Mouse (Mus musculus) layer of hippocampus, postnatal 25 days (tissue): ENCODE data around the gene Adgrv1. TPM values are rescaled to one million over a fixed set of nuclear protein-coding genes. Genes with fewer than 3 reads are reported as not detected.
"Not testable (repeated sequence)": the region's sequence is repeated elsewhere in the genome, so short reads cannot be mapped to it uniquely, and the experiment has no call there.

Experiments
- DNase-seq, 2 experiments: peaks; one replicate each; pipeline ENCODE4 v3.0.0; 2022; ENCODE audit warnings: mixed read lengths in 2 of 2, low spot score in 1 of 2; ENCODE audit errors: extremely low spot score in 1 of 2
- total RNA-seq, 2 experiments: library from RNA; stranded (reverse); gene quantifications; 2 replicates each; pipeline ENCODE4 v1.2.3; 2021

The Adgrv1 gene
- 1 to 10 TPM; 2.5 to 3.2 TPM for total RNA-seq

DNA sequence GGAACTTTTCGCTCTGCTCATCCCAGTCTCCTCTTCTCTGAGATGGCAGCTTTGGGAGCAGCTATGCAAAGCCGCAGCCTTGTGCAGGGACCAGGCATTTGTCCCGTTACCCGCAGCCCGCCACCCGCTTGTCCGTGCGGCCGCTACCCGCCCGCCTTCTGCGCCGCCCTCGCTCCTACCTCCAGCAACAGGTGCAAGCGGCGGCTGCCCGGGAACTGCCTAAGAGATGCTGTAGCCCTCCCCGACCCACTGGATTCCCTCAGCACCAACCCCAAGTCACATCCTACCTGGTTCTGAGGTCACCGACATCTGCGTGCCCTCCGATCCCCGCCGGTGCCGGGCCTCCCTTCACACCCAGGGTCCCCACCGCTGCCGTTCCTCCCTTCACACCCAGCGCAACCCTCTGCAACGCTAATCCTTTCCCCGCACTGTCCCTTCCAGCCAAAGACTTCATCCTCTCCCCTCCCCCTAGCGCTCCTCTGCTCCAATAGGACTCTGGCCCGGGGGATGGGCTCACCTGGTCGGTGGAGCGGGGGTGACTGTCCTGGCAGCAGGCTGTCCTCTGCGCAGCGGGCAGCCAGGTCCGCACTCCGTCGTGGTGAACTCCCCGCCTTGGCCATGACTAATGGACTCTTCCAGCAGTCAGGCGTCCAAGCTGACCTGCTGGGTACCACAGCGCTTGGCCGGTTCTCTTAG lies at the start of gene Adgrv1:
Gene Adgrv1 (minus strand): TSS at position 435 of the 696 bp plus-strand sequence.
- DNase-seq, result peak in 1 of 2 experiments; percentile 29

DNA sequence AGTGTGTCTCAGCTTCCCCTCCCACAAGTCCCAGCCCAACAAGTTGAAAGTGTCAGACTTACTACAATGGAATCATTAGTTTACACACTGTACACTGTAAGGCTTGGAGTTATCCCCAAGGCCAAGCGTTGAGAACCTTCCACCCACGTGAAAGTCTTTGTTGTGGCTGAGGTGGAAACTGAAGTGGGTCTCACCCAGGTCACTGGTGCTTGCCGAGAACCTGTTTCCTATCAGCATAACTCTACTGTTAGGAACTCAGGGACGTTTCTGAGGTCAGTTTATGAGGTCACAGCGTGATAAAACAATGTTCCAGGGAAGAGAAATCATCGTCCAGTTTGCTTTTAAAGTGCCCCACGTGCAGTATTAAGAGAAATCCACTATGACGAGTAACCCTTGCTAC lies 42.4 kb upstream of the Adgrv1 start:
- DNase-seq, result no peak

DNA sequence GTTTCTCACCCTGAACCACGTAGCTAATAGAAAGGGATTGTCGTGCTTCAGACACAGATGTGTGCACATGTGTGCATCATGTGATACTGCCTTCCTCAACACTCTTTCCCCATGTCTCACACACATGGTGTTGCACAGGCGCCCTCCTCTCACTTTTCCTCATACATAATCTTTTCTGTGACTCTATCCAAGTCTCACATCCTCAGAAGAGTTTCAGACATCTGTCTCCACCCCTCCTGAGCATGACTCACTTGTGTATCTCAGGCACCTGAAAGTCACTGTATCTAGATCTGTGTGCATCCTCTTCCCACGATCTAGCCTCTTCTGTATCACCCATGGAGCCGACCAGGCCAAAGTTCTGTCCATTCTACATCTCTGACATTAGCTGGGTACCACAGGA lies 34.8 kb upstream of the Adgrv1 start:
- no peak for DNase-seq

GRCm38 (mm10) chr13:81664331-81664698 lies 31.4 kb upstream of the Adgrv1 start:
- DNase-seq, result no peak

DNA sequence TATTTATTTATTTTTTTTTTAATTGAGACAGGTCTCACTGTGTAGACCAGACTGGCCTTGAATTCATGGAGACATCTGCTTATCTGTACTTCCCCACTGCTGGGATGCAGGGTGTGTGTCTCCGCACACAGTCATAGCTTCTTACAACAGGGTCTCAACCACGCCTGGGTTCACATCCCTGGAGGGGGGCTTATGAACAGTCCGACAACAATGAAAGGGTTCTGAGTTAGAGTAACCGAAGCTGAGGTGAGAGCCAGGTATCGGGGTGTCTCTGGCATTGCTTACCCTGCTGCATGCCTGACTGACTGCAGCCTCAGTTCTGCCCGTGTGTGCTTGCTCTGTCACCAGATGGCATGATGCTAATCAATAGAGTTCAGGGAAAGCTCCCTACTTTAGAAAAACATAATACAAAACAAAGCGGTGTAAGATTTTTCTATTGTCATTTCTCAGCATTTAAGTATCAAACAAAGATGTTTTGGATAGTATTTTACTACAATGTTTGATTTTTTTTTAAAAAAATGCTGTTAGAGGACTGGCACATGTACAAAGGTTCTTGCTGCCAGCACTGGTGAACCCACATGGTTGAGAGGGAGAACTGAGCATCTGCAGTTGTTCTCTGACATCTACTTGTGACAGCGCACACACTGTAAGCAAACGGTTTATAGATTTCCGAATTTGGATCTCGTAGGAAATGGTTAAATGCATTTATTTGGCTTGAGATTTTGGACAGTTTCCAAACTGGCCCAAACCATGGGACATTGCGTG lies 30.8 kb upstream of the Adgrv1 start:
- no peak for DNase-seq

DNA sequence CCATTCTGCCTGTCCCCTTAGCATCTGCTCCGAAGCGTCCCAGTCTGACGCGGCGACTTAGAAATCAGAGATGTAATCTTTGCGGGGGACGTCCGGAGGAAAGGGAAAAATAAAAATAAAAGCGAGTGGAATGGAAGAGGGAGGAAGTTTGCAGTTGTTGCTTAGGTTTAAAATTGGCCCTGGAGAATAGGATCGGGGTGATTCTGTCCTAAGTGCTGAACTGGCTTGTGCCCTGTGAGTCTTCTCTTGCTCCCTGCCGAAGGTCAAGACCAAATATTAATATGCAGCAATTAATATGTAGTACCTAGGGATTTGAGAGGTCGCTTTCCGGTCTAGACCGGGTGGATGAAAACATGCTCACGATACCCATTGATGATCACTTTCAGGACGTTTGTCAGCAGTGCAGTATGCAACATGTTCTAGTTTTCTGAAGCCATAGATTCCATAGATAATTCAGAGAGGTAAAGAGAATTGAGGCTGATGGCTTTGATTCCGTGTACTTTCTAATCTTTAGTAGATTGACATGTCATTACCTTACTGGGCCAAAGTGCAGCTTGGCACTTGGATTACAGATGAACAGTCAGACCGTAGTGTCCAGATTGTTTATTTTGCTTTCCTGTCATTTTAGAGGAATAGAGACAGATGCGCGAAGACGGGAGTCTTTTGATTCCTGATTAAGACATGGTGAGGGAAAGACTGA lies 25.2 kb upstream of the Adgrv1 start:
- no peak for DNase-seq

DNA sequence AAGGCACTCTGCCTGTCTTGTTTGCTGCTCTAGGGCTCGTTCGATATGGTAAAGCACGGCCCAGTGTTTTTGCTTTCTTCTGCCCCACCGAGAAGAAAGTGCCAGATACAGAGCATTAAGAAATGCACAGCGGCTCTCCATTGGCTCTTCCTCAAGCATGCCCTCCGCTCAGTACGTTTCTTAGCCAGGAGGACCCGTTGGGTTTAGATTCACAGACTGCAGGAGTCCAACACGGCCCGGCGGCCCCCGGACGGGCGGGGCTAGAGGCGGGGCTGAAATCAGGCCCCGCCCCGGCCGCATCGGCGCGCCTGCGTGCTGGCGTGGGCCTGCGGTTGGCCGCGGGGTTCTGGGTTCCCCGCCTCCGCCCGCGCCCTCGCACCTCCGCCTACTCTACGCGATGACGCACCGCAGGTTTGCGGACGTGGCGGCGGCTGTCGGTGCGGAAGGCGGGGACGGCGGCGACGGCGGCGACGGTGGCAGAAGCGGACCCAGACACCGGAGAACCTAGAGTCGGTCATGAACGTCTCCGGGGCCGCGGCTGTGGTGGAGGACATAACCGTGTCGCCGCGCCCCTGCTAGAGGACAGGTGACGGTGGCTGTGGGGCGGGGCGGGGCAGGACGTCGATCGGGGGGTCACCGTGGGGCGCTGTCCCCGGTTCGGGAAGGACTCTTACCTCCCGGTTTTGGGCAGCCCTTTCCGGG lies 24.5 kb upstream of the Adgrv1 start, which contains the start of gene Lysmd3:
Gene Lysmd3 (plus strand): TSS at position 313 of the 702 bp plus-strand sequence.
- peak; percentile 85 to 88 for DNase-seq

DNA sequence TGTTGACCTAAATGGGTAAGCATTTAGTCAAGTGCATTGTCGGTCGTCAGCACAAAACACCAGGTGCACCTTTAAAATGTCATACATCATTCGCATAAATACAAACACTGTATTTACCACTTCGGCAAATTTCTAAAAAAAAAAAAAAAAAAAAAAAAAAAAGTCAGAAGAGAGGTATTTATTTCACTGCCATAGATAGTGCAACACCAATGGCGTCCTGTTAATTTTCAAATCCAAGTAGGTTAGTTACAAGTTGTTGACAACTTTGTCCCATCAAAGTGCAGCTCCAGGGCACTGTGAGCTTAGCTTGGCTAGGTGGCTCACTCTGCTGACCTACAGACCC lies 24.0 kb upstream of the Adgrv1 start:
- DNase-seq, result no peak

- no peak for DNase-seq
These were observed 23.3 kb upstream of the Adgrv1 start for GRCm38 (mm10) chr13:81656091-81656850.

- not testable (repeated sequence) for DNase-seq
These were observed 17.4 kb upstream of the Adgrv1 start for GRCm38 (mm10) chr13:81650382-81650781.

- DNase-seq, result no peak
These were observed 13.4 kb upstream of the Adgrv1 start for GRCm38 (mm10) chr13:81646348-81646747.

- DNase-seq, result no peak
These were observed 11.2 kb upstream of the Adgrv1 start for GRCm38 (mm10) chr13:81644047-81644565.

- no peak for DNase-seq
These were observed 9.7 kb upstream of the Adgrv1 start for GRCm38 (mm10) chr13:81642491-81643149.

- peak; percentile 43 to 72 for DNase-seq
These were observed 8.5 kb upstream of the Adgrv1 start for GRCm38 (mm10) chr13:81641289-81642045.

- DNase-seq, result no peak
These were observed 7.9 kb upstream of the Adgrv1 start for GRCm38 (mm10) chr13:81640881-81641280.

GRCm38 (mm10) chr13:81639624-81640023 lies 6.7 kb upstream of the Adgrv1 start:
- no peak for DNase-seq

- no peak for DNase-seq
These were observed 2.4 kb downstream of the Adgrv1 start for GRCm38 (mm10) chr13:81630566-81630965.

DNA sequence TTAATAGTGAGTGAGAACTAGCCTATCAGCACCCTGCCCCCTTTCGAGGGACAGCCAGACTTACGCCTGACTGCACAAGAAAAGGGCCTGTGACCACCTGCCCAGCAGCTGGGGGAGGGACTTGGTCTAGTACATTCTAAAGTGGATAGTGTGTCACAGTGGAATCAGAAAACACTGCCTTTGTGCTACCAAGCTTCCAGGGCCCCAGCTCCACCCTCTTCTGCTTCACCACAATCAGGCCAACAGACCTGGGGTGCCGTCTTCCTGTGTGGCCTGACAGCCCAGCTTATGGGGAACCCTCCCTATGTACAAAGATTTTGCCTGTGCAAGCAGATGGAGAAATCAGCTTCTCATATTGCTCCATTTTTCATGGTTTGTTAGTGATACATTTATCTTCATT lies 3.6 kb downstream of the Adgrv1 start:
- no peak for DNase-seq
